ENCODE assay signal across 19 mouse cellular contexts in the genomic region with DNA sequence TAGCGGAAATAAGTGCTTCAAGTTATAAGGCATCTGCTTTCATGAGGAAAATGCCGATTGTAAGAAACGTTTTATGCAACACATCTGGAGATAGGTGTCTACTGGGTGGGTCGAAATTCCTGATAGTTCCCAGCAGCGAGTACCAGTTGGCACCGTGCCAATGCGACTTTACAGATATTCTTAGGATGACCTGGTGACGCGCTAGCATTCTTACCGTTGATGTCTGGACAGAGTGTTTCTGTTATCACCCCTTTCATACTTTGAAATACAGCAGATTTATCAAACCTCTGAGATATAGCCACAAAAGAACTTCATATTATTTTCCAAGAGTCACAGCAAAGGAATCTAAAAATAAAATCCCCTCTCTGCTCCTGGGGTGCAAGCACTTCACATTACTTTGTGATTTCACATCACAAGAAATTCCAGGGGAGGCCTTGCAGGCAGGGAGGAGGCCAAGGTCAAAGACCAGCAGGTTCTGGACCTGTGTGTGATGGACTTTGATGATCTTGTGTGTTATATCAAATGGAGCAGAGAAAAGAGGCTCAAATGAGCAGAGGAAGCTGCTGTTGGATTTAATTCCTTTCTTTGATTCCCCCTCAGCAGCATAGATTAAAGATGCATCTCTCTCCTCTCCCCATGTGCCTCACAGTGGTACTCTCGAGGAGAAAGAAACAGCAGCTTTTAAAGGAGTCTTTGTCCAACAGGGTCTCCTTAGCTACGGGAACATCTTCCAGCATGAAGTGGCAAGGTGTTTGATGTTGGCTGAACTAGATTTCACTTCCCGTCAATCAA.
A peak's percentile ranks its signal among the peaks of the same experiment; 100 is the strongest.
DNase-seq lines count a peak whose midpoint lies in the region; ATAC-seq lines count a peak whose summit lies in the region.
"Had no signal": no experiment of that assay in that cellular context is flagged by ENCODE, and none has a peak within 500 bp of the region (broad histone marks: within the 10 kb centered on the region; RNA-seq: fewer than 3 reads in every experiment).

No protein-coding gene starts in this region.

- H3K36me3 ChIP-seq in heart, embryonic 11.5 days (ENCODE audit: control insufficient read depth, insufficient read depth, low read length), result no peaks in the 10 kb centered on the region
- H3K36me3 ChIP-seq: hindbrain, embryonic 15.5 days; intestine, embryonic 15.5 days had no signal

- 34% methylated on average over 13 of the region's 13 CpGs for WGBS in heart, embryonic 11.5 days (ENCODE audit: insufficient replicate concordance)

- H3K27me3 ChIP-seq in heart, embryonic 11.5 days (ENCODE audit: control insufficient read depth, insufficient read depth, low read length), result no peaks in the 10 kb centered on the region
- H3K27me3 ChIP-seq: hindbrain, embryonic 15.5 days; intestine, embryonic 15.5 days; megakaryocyte, embryonic 14.5 days had no signal

- H3K27ac ChIP-seq in heart, embryonic 11.5 days (ENCODE audit: low read depth, low read length), result peak overlapping the region; percentile 59; the same call in 1 of the 2 replicates
- H3K27ac ChIP-seq: gastrocnemius, adult 2 months; hindbrain, embryonic 15.5 days; intestine, embryonic 15.5 days had no signal

- no peak overlapping the region for H3K4me3 ChIP-seq in heart, embryonic 11.5 days (ENCODE audit: low read depth, low read length)
- H3K4me3 ChIP-seq: gastrocnemius, adult 2 months; hindbrain, embryonic 15.5 days; intestine, embryonic 15.5 days; megakaryocyte, embryonic 14.5 days; myocyte had no signal

- no peaks in the 10 kb centered on the region for H3K9me3 ChIP-seq in heart, embryonic 11.5 days (replicated peaks; ENCODE audit: control insufficient read depth, low read length)
- H3K9me3 ChIP-seq: hindbrain, embryonic 15.5 days; intestine, embryonic 15.5 days had no signal

- H3K4me1 ChIP-seq in heart, embryonic 11.5 days (ENCODE audit: control insufficient read depth, insufficient read depth, low read length), result 0 out of 2 replicates have a peak, but pooled peaks cover 4% of the 10 kb centered on the region
- H3K4me1 ChIP-seq: hindbrain, embryonic 15.5 days; intestine, embryonic 15.5 days; megakaryocyte, embryonic 14.5 days had no signal

- H3K9ac ChIP-seq in heart, embryonic 11.5 days (ENCODE audit: low read depth, low read length), result no peak overlapping the region
- H3K9ac ChIP-seq: hindbrain, embryonic 15.5 days; intestine, embryonic 15.5 days; liver, postnatal 0 days had no signal

- H3K4me2 ChIP-seq in heart, embryonic 11.5 days, result no peak overlapping the region
- H3K4me2 ChIP-seq: hindbrain, embryonic 15.5 days; intestine, embryonic 15.5 days had no signal

- no peak; the same call in 1 of the 2 replicates for ATAC-seq in heart, embryonic 11.5 days (replicated peaks; ENCODE audit: insufficient number of reproducible peaks, low FRiP score, low TSS enrichment)
- ATAC-seq: intestine, embryonic 15.5 days; liver, postnatal 0 days had no signal

- intact Hi-C loops in heart, postnatal 10 days (cut with DNase I), result no loop called here

- DNase-seq in cerebellum, postnatal 10 days, result peak; percentile 13 to 25
- no peak for DNase-seq in cerebellum, postnatal 36 days
- DNase-seq in heart, postnatal 10 days, result no peak
- DNase-seq in heart, postnatal 4 days, result peak; percentile 16
- DNase-seq in heart, adult 9 months (ENCODE audit: low spot score in 2 of 2), result no peak
- DNase-seq in brain, adult 2 months (ENCODE audit: low read depth, low spot score), result peak; percentile 15
- DNase-seq in frontal cortex, postnatal 14 days (ENCODE audit: low spot score in 2 of 2), result no peak
- DNase-seq: adrenal gland, adult 2 months; cerebellum, adult 11 months; gastrocnemius, adult 2 months; heart, adult 18-20 months; kidney, postnatal 36 days; liver, postnatal 0 days; thymus, postnatal 36 days had no signal

Comparison
In these comparisons a context has a peak if more than half of its experiments do, and no peak if none do; other contexts are left out.
1. DNase-seq: peak in cerebellum, postnatal 10 days (2 of 2), heart, postnatal 4 days (single experiment) and brain, adult 2 months (single experiment); none in cerebellum, postnatal 36 days (0 of 2), heart, postnatal 10 days (0 of 2), heart, adult 9 months (0 of 2) and frontal cortex, postnatal 14 days (0 of 2).